Mouse (Mus musculus) cerebellum, adult 11-12 months (tissue): ENCODE data around the gene Pias1.
"Not testable (repeated sequence)": the region's sequence is repeated elsewhere in the genome, so short reads cannot be mapped to it uniquely, and the experiment has no call there.

Source experiments
- DNase-seq: peaks from one replicate; pipeline ENCODE4 v3.0.0; 2022

Pias1 gene

DNA sequence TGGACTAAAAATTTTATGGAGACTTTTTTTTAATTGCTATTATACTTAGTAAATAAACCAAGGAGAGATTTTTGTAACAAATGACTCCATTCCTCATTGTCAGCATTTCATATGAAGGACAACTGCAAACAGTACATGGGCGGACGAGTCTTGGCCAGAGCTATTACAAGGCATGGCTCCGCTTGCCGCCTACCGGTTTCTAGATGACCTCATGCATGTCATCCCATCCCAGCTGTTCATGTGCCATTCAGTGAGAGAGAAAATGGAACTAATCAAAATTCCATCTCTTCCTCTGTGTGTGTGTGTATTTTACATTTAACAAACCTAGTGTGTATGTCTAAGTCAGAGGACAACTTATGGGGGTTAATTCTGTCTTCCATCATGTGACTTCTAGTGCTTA is 51.9 kb downstream of the Pias1 start:
- peak; percentile 14 for DNase-seq

GRCm38 (mm10) chr9:62934700-62935400 is 52.9 kb downstream of the Pias1 start:
- DNase-seq = no peak

- no peak for DNase-seq
These were observed 55.0 kb downstream of the Pias1 start for GRCm38 (mm10) chr9:62932575-62933339.

- no peak for DNase-seq
These were observed 62.7 kb downstream of the Pias1 start for GRCm38 (mm10) chr9:62924886-62925610.

DNA sequence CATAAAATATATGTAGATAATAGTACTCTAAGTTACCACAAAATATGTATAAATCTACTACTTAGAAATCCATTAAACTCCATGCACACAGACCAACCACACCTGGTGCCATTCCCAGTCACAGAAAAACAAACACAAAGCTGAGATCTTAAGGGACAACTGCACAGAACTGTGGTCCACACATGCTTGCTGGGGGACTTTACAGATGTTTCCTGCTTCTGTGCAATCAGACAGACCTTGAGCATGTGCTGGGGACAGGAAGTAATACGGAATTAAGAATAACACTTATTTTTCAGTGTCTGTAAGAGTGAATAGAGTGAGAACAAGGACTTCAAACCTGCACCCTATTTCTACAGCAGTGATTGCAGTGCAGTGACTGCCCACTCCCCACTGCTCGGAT is 66.8 kb downstream of the Pias1 start:
- no peak for DNase-seq

DNA sequence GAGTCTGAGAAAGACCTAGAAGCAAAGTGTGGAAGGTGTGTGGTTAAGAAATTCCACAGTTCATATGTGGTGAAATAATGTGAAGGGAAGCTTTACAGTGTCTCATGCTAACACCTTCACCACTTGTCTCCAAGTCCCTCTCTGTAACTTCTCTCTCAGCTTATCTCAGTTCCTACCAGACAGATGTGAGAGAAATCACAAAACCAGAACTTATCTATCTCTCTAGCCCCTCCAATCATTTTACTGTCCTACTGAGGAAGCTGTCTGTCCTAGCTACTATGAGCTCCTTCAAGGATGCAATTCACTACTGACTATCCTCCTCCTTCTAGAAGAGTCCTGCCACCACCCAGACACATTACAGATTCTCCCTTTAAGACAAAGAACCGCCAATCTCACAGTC is 70.7 kb downstream of the Pias1 start:
- no peak for DNase-seq

- no peak for DNase-seq
These were observed 74.2 kb downstream of the Pias1 start for GRCm38 (mm10) chr9:62913390-62914069.

GRCm38 (mm10) chr9:62905039-62905438 is 82.7 kb downstream of the Pias1 start:
- DNase-seq = no peak

DNA sequence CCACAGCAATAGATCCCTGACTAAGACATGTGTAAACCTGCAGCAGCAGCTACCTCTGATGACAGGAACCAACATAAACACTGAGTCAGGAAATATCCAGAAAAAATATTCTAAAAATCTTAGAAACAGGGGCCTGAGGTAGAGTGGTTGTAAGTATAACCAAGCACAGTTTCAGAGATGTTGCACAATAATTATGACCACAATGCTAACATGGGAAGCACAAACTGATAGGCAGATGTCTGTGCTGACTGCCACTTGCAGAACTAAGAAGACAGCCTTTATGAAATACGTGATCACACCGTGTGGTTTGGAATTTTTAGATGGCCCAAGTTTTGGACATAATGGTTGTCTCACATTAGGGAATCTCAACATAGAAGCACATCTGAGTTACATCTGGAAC is 83.9 kb downstream of the Pias1 start:
- DNase-seq = no peak

DNA sequence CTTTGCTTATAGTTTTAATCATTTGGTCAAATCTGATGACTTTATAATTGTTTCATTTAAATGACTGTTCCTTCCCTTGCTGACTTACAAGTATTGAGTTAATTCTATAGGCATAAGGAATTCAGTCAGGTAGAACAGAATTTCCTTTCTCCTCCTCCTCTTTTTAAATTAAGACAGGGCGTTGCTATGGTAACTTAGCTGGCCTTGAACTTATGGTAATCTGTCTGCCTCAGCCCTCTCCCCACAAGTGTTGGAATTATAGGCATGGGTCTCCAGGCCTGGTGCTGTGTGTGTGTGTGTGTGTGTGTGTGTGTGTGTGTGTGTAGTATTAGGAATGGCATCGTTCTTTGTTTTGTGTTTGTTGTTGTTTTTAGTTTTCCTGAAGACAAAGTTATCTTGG is 86.0 kb downstream of the Pias1 start:
- no peak for DNase-seq

DNA sequence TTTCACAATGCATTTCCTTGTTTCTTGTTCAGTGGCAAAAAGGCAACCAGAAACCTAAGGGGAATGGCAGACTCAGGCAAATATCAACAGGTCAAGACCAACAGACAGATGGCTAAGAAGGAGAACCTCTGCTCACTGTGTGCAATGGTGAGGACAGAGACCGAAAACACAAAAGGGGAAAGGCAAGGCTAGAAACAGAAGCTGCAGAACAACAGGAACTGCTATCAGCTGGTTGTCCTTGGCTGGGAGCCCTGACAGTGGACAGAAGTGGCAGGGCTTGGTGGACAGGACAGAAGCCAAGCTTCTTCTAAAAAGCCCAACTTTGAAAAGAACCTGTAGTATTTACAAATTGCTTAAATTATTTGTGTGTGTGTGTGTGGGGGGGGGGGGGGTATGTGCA is 93.2 kb downstream of the Pias1 start:
- DNase-seq = no peak

DNA sequence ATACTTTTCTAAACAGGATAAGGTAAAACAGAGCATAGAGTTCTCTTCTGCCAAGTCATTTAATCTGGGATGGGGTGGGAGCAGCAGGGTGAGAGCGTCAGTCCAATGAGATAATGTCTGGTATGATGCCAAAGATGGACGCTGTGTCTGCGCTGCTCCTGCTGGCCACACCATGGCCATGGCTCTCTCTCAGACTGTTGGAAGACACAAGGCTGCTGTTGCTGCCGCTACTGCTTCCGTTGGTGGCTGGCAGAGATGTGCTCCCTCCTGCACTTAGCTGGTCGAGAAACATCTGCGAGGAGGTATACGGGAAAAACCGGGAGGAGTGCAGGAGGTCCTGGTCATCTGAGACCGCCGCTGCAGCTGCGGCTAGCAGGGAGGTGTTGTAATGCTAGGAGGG is 105.9 kb downstream of the Pias1 start:
- peak; percentile 42 for DNase-seq

DNA sequence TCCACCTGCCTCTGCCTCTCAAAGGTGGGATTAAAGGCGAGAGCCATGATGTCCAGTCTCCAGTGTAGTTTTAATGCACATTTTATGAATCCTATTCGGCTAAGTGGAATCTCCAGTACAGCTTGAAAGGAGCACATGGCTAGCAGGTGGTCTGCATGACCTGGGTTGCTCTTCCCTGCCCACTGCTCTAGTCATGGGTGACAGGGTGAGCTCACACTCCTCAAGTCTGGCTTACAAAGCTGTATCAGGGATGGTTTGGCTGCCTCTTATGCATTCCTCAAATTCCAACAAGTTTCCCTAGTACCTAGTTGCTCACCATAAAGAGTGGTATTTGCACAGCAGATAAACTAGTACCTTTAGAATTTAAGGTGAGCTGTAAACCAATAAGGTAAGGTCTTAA is 109.9 kb downstream of the Pias1 start:
- no peak for DNase-seq

DNA sequence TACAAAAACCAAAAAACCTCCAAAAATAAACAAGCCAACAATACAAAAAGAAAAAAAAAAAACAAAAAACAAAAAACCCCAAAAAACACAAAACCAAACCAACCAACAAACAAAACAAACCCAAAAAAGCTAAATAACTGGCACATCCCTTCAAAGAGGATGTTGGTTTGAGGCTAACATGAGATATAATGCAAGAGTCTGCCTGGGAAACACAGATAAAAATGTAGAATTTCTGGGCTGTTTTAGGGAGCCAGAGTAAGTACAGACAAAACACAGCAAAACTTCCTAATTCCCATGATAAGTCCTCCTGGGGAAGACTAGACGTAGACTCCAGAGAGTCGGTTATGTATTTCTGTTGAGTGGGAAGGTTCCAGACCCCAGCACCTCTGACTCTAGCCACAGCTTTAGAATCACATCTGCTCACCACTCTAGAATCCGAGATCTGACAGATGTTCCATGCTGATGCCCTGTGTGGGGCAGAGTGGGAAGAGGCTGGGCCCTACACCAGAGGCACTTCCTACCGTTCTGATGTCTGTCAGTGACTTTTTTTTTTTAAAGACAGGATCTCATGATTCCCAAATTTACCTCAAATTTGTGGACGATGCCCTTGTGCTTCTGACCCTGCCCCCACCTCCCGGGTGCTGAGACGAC is 110.6 kb downstream of the Pias1 start:
- no peak for DNase-seq

DNA sequence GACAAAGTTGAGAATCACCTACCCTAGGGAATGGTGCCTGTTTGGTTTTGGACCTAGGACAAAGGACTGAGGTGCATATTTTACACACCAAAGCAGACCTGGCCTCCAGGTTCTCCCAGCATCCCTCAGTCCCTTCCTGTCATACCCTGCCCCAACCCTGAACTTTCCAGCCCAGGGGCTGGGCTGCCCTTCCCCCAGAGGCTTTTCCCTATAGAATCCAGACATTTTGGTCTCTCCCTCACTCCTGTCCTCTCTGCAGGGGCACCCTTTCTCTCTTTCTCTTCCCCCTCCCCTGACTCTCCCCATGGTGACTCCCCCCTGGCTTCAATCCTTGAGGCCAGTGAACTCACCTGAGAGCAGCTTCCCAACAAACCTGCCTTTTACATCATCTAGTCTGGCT is 117.0 kb downstream of the Pias1 start:
- DNase-seq = no peak

GRCm38 (mm10) chr9:62869236-62869635 is 118.5 kb downstream of the Pias1 start:
- DNase-seq = not testable (repeated sequence)

DNA sequence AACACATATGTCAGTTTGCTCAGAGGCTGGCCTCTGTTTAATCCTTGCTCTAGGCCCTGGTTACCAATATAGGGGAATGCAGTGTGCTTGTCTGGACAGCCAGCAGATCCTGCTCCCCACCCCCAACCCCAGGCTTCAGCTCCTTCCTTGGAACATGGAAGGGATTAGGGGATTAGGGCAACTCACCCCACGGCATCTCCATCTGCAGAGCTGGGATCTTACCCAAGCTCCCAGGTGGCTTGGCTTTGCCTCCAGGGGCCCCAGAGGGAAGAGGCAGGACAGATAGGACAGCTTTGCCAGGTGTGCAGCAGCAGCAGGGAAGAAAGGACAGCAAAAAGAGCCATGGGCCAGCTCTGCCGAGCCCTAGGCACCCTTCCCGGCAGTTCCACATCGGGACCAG is 126.9 kb downstream of the Pias1 start:
- no peak for DNase-seq

DNA sequence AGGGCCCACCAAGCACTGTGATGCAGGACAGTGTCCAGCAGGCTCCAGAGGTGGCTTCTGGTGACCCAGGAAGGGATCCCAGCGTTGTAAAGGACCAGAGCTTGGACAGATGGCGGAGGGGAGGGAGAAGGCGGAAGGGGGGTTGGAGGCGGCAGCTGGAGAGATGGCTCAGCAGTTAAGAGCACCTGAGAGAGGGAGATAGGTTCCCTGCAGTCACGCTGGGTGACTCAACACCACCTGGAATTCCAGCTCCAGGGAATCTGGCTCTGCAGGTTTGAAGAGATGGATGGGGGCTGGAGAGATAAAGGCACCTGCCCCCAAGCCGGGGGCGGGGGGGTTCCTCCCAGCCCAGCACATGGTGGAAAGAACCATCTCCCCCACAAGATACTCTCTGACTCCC is 127.6 kb downstream of the Pias1 start:
- not testable (repeated sequence) for DNase-seq

GRCm38 (mm10) chr9:62858266-62859019 is 129.3 kb downstream of the Pias1 start:
- DNase-seq = no peak

- DNase-seq = no peak
These were observed 129.9 kb downstream of the Pias1 start, which contains the start of gene Calml4 for GRCm38 (mm10) chr9:62857719-62858261. TSS of gene Calml4 (plus strand) at chr9:62858080.

GRCm38 (mm10) chr9:62857216-62857615 is 130.5 kb downstream of the Pias1 start:
- no peak for DNase-seq

DNA sequence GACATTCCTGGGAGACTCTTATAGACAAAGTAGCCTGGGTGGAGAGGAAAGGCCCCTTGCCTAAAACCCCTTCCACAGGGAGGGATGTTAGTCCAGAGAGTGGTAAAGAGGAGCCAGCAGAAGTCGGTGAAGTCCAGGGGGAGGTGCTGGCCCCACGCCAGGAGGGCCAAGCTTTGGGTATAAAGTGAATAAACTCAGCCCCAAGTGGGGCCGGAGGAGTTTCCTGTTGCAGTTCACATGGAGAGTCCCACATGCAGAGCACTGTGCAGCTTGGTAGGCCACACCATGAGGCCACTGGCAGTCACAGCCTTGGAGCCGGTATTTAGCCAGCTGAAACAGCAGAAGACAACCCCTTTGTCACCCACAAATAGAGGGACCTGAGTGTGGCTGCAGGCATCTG is 133.2 kb downstream of the Pias1 start:
- no peak for DNase-seq
